Mouse (Mus musculus) hindbrain, embryonic 15.5 days (tissue): ENCODE results near the gene Dnajc2. TPM values are rescaled to one million over a fixed set of nuclear protein-coding genes. Genes with fewer than 3 reads are reported as not detected.
A peak's percentile ranks its signal among the peaks of the same experiment; 100 is the strongest.

ENCODE experiments used
- ATAC-seq: fragments of 200-750 bp; cut with Nextera tagmentation; 2 replicates; pipeline ENCODE4 v1.8.0; 2017; ENCODE audit warnings: low read depth, moderate number of reproducible peaks, moderate TSS enrichment; ENCODE audit not compliant: low FRiP score
- H3K27ac ChIP-seq: fragments of 300-500 bp; sonication (generic); replicated peaks from 2 replicates; pipeline ENCODE4 v1.5.1; 2015; ENCODE audit warnings: mild to moderate bottlenecking, inconsistent platforms
- H3K27me3 ChIP-seq: fragments of 300-500 bp; sonication (generic); 2 replicates; pipeline ENCODE4 v1.6.1; 2015; ENCODE audit warnings: control low read depth, inconsistent platforms
- H3K36me3 ChIP-seq: fragments of 300-500 bp; sonication (generic); 2 replicates; pipeline ENCODE4 v1.6.1; 2015; ENCODE audit warnings: control low read depth, inconsistent platforms
- H3K4me1 ChIP-seq: fragments of 300-500 bp; sonication (generic); replicated peaks from 2 replicates; pipeline ENCODE4 v1.6.1; 2015; ENCODE audit warnings: control low read depth, inconsistent platforms
- H3K4me2 ChIP-seq: fragments of 300-500 bp; sonication (generic); 2 replicates; pipeline ENCODE4 v1.6.1; 2015; ENCODE audit warnings: moderate library complexity, mild to moderate bottlenecking, inconsistent platforms
- H3K4me3 ChIP-seq: fragments of 300-500 bp; sonication (generic); 2 replicates; pipeline ENCODE4 v1.5.1; 2015; ENCODE audit warnings: mild to moderate bottlenecking, inconsistent platforms
- H3K9ac ChIP-seq: fragments of 300-500 bp; sonication (generic); 2 replicates; pipeline ENCODE4 v1.6.1; 2015; ENCODE audit warnings: inconsistent platforms
- H3K9me3 ChIP-seq: fragments of 300-500 bp; sonication (generic); 2 replicates; pipeline ENCODE4 v1.6.1; 2016; ENCODE audit warnings: control low read depth, inconsistent platforms
- WGBS: fragments of 180-500 bp; shearing (Covaris S2); methylation state at CpG from one replicate; pipeline ENCODE4 v1.1.7; 2015; 5-methylcytosine and 5-hydroxymethylcytosine counted together
- polyA plus RNA-seq: library from polyadenylated mRNA; unstranded; fragments of >200 nt; fragmentation: Nextera tagmentation; extraction: Ambion mirVana; gene quantifications from 2 replicates; pipeline ENCODE4 v1.2.1, GENCODE M21; 2015

Dnajc2 gene
- polyA plus RNA-seq, 1 experiment from 2014 or later: 64.1 TPM

DNA sequence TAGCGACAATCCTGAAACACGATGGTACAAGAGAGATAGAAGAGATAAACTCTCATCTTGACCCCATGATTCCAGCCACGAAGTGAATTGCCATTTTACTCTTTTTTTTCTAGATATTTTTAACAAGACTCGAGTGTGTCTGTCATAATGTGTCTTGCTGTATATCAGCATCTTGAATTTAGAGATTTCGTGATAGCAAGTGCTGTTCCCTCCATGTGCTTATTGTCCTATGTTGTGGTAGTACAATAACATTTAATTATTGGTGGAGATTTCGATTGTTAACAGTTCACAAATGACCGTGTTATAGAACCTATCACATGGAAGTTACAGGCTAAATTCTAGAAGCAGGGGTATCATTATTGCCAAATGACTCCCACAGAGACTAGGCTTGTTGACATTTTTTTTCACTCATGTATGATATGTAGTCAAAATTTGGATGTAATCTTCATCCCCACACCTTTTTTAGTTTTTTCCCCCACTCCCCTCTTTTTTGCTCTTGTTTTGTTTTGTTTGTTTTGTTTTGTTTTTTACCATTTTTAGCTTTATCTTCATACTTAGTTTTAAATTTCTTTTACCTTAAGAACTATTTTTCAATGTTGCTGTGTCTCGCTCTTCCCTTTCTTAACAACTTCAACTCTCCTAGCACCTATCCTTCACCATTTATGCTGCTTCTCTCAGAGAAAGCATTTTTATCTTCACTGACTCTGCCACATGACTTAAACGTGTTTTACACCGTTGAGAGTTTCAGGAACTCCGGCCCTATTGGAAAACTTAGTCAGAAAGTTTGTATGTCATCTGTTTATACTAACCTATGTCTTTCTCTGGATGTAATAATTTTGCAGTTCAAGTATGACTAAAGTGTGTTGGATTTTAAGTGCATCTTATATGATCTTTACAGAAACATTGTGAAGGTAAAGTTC lies 2.4 kb upstream of the Dnajc2 start:
- peak overlapping the region; percentile 90 for H3K9ac ChIP-seq
- peak overlapping the region; percentile 75 for H3K4me2 ChIP-seq
- WGBS: 41% methylated on average over 11 of the region's 11 CpGs
- ATAC-seq: no peak
- H3K36me3 ChIP-seq: peaks cover 16% of the 10 kb centered on the region
- H3K9me3 ChIP-seq: no peaks in the 10 kb centered on the region
- H3K4me3 ChIP-seq: peak overlapping the region; percentile 91
- peaks cover 37% of the 10 kb centered on the region for H3K4me1 ChIP-seq
- peak overlapping the region; percentile 83 for H3K27ac ChIP-seq
- H3K27me3 ChIP-seq: no peaks in the 10 kb centered on the region

- H3K9ac ChIP-seq: peak overlapping the region; percentile 90
- peak overlapping the region; percentile 75 for H3K4me2 ChIP-seq
- peaks cover 37% of the 10 kb centered on the region for H3K4me1 ChIP-seq
- no peaks in the 10 kb centered on the region for H3K27me3 ChIP-seq
- peak; percentile 89 for ATAC-seq
- peak overlapping the region; percentile 83 for H3K27ac ChIP-seq
- H3K4me3 ChIP-seq: peak overlapping the region; percentile 91
- WGBS: 2% methylated on average over 50 of the region's 51 CpGs
- H3K9me3 ChIP-seq: no peaks in the 10 kb centered on the region
- peaks cover 21% of the 10 kb centered on the region for H3K36me3 ChIP-seq
Observed at GRCm38 (mm10) chr5:21786258-21787185, 1.5 kb upstream of the Dnajc2 start.

GRCm38 (mm10) chr5:21785776-21786175 lies 725 bp upstream of the Dnajc2 start:
- Histone ChIP-seq H3K9me3 (no peaks in the 10 kb centered on the region), H3K36me3 (peaks cover 28% of the 10 kb centered on the region), H3K27ac (no peak overlapping the region), H3K9ac (no peak overlapping the region), H3K27me3 (no peaks in the 10 kb centered on the region), H3K4me2 (peak overlapping the region; percentile 93), H3K4me3 (no peak overlapping the region), H3K4me1 (peaks cover 37% of the 10 kb centered on the region)
- ATAC-seq: no peak
- WGBS: 80% methylated on average over 7 of the region's 7 CpGs

- peak; percentile 83 for ATAC-seq
- peak overlapping the region; percentile 77 for H3K9ac ChIP-seq
- H3K4me2 ChIP-seq: peak overlapping the region; percentile 93
- no peaks in the 10 kb centered on the region for H3K9me3 ChIP-seq
- H3K27ac ChIP-seq: peak overlapping the region; percentile 76
- H3K36me3 ChIP-seq: peaks cover 42% of the 10 kb centered on the region
- WGBS: under 1% methylated on average over 46 of the region's 51 CpGs
- no peaks in the 10 kb centered on the region for H3K27me3 ChIP-seq
- peak overlapping the region; percentile 91 for H3K4me3 ChIP-seq
- peaks cover 35% of the 10 kb centered on the region for H3K4me1 ChIP-seq
Observed at GRCm38 (mm10) chr5:21784161-21785052, 644 bp downstream of the Dnajc2 start.

DNA sequence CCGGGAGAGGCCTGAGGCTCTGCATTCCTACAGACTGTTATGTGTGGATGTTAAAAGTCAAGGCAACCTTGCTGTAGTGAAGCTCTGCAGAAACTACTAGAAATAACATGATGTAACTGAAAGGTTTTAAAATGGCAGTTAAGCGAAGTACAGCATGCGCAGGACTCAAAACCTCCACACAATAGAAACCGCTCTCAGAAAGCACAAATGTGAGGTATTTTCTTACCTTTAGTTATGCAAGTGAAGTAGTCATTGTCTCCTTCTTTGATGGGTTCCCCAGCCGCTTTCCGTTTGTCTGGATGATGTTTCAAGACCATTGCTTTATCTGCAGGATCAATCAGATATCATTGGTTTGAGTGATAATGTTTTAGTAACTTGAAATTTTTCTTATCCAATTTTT lies 8.6 kb downstream of the Dnajc2 start:
- H3K9ac ChIP-seq: no peak overlapping the region
- H3K27ac ChIP-seq: no peak overlapping the region
- no peaks in the 10 kb centered on the region for H3K27me3 ChIP-seq
- H3K4me3 ChIP-seq: no peak overlapping the region
- WGBS: 91% methylated on average over 6 of the region's 6 CpGs
- no peaks in the 10 kb centered on the region for H3K4me1 ChIP-seq
- H3K9me3 ChIP-seq: no peaks in the 10 kb centered on the region
- H3K36me3 ChIP-seq: peaks cover 63% of the 10 kb centered on the region
- H3K4me2 ChIP-seq: no peak overlapping the region
- no peak for ATAC-seq

GRCm38 (mm10) chr5:21769841-21770240 lies 15.2 kb downstream of the Dnajc2 start:
- H3K9ac ChIP-seq: no peak overlapping the region
- H3K4me3 ChIP-seq: no peak overlapping the region
- WGBS: 95% methylated on average over 6 of the region's 6 CpGs
- no peaks in the 10 kb centered on the region for H3K9me3 ChIP-seq
- H3K4me1 ChIP-seq: no peaks in the 10 kb centered on the region
- no peak overlapping the region for H3K27ac ChIP-seq
- ATAC-seq: no peak
- peaks cover 65% of the 10 kb centered on the region for H3K36me3 ChIP-seq
- H3K4me2 ChIP-seq: no peak overlapping the region
- H3K27me3 ChIP-seq: no peaks in the 10 kb centered on the region

DNA sequence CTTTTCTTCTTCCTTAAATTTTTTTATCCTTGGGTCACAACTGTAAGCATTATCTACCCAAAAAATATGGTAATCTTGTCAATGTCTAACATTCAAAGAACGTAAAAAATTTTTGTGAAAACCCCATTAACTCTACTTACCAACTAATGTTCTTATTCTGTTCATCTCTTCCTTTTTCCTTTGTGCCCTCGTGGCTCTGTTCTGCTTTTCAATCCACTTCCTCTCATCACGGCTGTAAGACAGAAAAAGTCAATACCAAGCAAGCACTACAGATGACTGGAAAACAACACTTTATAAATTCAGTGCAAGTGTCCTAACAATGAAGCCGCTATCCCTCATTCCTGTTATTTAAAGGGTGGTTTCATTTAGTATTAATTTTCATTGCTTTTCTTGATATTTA lies 16.5 kb downstream of the Dnajc2 start:
- ATAC-seq: no peak
- H3K9ac ChIP-seq: no peak overlapping the region
- peaks cover 67% of the 10 kb centered on the region for H3K36me3 ChIP-seq
- H3K27me3 ChIP-seq: no peaks in the 10 kb centered on the region
- no peak overlapping the region for H3K27ac ChIP-seq
- H3K4me1 ChIP-seq: no peaks in the 10 kb centered on the region
- no peak overlapping the region for H3K4me2 ChIP-seq
- 92% methylated on average over 4 of the region's 4 CpGs for WGBS
- no peak overlapping the region for H3K4me3 ChIP-seq
- H3K9me3 ChIP-seq: no peaks in the 10 kb centered on the region

GRCm38 (mm10) chr5:21745966-21746365 lies 39.1 kb downstream of the Dnajc2 start:
- Histone ChIP-seq H3K27me3 (no peaks in the 10 kb centered on the region), H3K4me1 (no peaks in the 10 kb centered on the region), H3K9me3 (no peaks in the 10 kb centered on the region), H3K4me3 (no peak overlapping the region), H3K4me2 (no peak overlapping the region), H3K9ac (no peak overlapping the region), H3K36me3 (peaks cover 90% of the 10 kb centered on the region), H3K27ac (no peak overlapping the region)
- 100% methylated on average over 7 of the region's 8 CpGs for WGBS
- ATAC-seq: no peak

GRCm38 (mm10) chr5:21744651-21745050 lies 40.4 kb downstream of the Dnajc2 start:
- no peaks in the 10 kb centered on the region for H3K9me3 ChIP-seq
- no peak overlapping the region for H3K27ac ChIP-seq
- ATAC-seq: no peak
- H3K4me1 ChIP-seq: no peaks in the 10 kb centered on the region
- H3K4me3 ChIP-seq: no peak overlapping the region
- H3K27me3 ChIP-seq: no peaks in the 10 kb centered on the region
- peaks cover 87% of the 10 kb centered on the region for H3K36me3 ChIP-seq
- H3K9ac ChIP-seq: no peak overlapping the region
- H3K4me2 ChIP-seq: no peak overlapping the region

- 95% methylated on average over 10 of the region's 10 CpGs for WGBS
- Histone ChIP-seq H3K4me2 (no peak overlapping the region), H3K36me3 (peaks cover 84% of the 10 kb centered on the region), H3K27ac (no peak overlapping the region), H3K27me3 (no peaks in the 10 kb centered on the region), H3K9me3 (no peaks in the 10 kb centered on the region), H3K4me1 (peaks cover 2% of the 10 kb centered on the region; the same call in 1 of the 2 replicates), H3K9ac (no peak overlapping the region), H3K4me3 (no peak overlapping the region)
- no peak for ATAC-seq
Observed at GRCm38 (mm10) chr5:21743606-21744005, 41.4 kb downstream of the Dnajc2 start.

- no peak overlapping the region for H3K4me2 ChIP-seq
- H3K9me3 ChIP-seq: no peaks in the 10 kb centered on the region
- H3K4me1 ChIP-seq: peaks cover 13% of the 10 kb centered on the region
- no peak overlapping the region for H3K4me3 ChIP-seq
- 90% methylated on average over 13 of the region's 13 CpGs for WGBS
- H3K27ac ChIP-seq: no peak overlapping the region
- no peaks in the 10 kb centered on the region for H3K27me3 ChIP-seq
- H3K9ac ChIP-seq: no peak overlapping the region
- no peak for ATAC-seq
- peaks cover 55% of the 10 kb centered on the region for H3K36me3 ChIP-seq
Observed at GRCm38 (mm10) chr5:21739881-21740280, 45.2 kb downstream of the Dnajc2 start.
